Mouse (Mus musculus) small intestine, adult 2 months (tissue): ENCODE measurements around the gene Mettl9.

Source experiments
- CTCF ChIP-seq: fragments of 200-500 bp; IDR thresholded peaks from 2 replicates; pipeline ENCODE4 v1.5.1; 2012; ENCODE audit warnings: low read depth, mild to moderate bottlenecking, control low read depth, inconsistent platforms, low read length, moderate library complexity, mixed read lengths; ENCODE audit not compliant: insufficient replicate concordance, insufficient read length; ENCODE audit errors: extremely low read depth
- POLR2A ChIP-seq: fragments of 200-500 bp; IDR thresholded peaks from 2 replicates; pipeline ENCODE4 v1.6.1; 2012; ENCODE audit warnings: low read depth, mild to moderate bottlenecking, control low read depth, inconsistent platforms, low read length, moderate library complexity

- TF ChIP-seq CTCF (no peak), POLR2A (no peak)
These were observed 43.6 kb downstream of the Mettl9 start for GRCm38 (mm10) chr7:121077829-121078228.
